Mouse (Mus musculus): Measurements from ENCODE around the gene Plekhf1.

The Plekhf1 gene

GRCm38 (mm10) chr7:38218631-38219367 is 9.0 kb downstream of the Plekhf1 start:
- no peak for DNase-seq (ENCODE audit: low read depth, low spot score)

- DNase-seq (ENCODE audit: low read depth, low spot score): no peak
Measured at GRCm38 (mm10) chr7:38217417-38218171, 10.2 kb downstream of the Plekhf1 start.

- no peak for DNase-seq (ENCODE audit: low read depth, low spot score)
Measured at GRCm38 (mm10) chr7:38215697-38216096, 12.1 kb downstream of the Plekhf1 start.

- no peak for DNase-seq (ENCODE audit: low read depth, low spot score)
Measured at GRCm38 (mm10) chr7:38215281-38215680, 12.5 kb downstream of the Plekhf1 start.

- DNase-seq (ENCODE audit: low read depth, low spot score): no peak
Measured at GRCm38 (mm10) chr7:38214473-38215214, 13.2 kb downstream of the Plekhf1 start.

GRCm38 (mm10) chr7:38212651-38213062 is 15.2 kb downstream of the Plekhf1 start:
- no peak for DNase-seq (ENCODE audit: low read depth, low spot score)

- peak; percentile 60 for DNase-seq (ENCODE audit: low read depth, low spot score)
Measured at GRCm38 (mm10) chr7:38209478-38210152, 18.2 kb downstream of the Plekhf1 start.

GRCm38 (mm10) chr7:38208969-38209368 is 18.8 kb downstream of the Plekhf1 start:
- DNase-seq (ENCODE audit: low read depth, low spot score): no peak

GRCm38 (mm10) chr7:38206564-38206963 is 21.3 kb downstream of the Plekhf1 start:
- no peak for DNase-seq (ENCODE audit: low read depth, low spot score)

GRCm38 (mm10) chr7:38205801-38206200 is 22.0 kb downstream of the Plekhf1 start:
- peak; percentile 91 for DNase-seq (ENCODE audit: low read depth, low spot score)

- peak; percentile 73 for DNase-seq (ENCODE audit: low read depth, low spot score)
Measured at GRCm38 (mm10) chr7:38204314-38204713, 23.5 kb downstream of the Plekhf1 start.

- DNase-seq (ENCODE audit: low read depth, low spot score): no peak
Measured at GRCm38 (mm10) chr7:38201290-38201658, 26.5 kb downstream of the Plekhf1 start.

- peak; percentile 89 for DNase-seq (ENCODE audit: low read depth, low spot score)
Measured at GRCm38 (mm10) chr7:38200606-38201289, 27.1 kb downstream of the Plekhf1 start.

GRCm38 (mm10) chr7:38199907-38200605 is 27.8 kb downstream of the Plekhf1 start:
- DNase-seq (ENCODE audit: low read depth, low spot score): no peak

GRCm38 (mm10) chr7:38191571-38191970 is 36.2 kb downstream of the Plekhf1 start:
- peak; percentile 86 for DNase-seq (ENCODE audit: low read depth, low spot score)

- no peak for DNase-seq (ENCODE audit: low read depth, low spot score)
Measured at GRCm38 (mm10) chr7:38191146-38191545, 36.7 kb downstream of the Plekhf1 start.

GRCm38 (mm10) chr7:38190056-38190835 is 37.6 kb downstream of the Plekhf1 start:
- DNase-seq (ENCODE audit: low read depth, low spot score): peak; percentile 70

GRCm38 (mm10) chr7:38189136-38189982 is 38.5 kb downstream of the Plekhf1 start:
- no peak for DNase-seq (ENCODE audit: low read depth, low spot score)

Measured in R1 (cell line).